Mouse (Mus musculus) liver, embryonic 14.5 days (tissue): ENCODE measurements around the gene Srcap.

Experiments used
- CTCF ChIP-seq: IDR thresholded peaks from 2 replicates; pipeline ENCODE4 v1.5.1; 2016; ENCODE audit warnings: antibody characterized with exemption, low read depth, control low read depth
- EP300 ChIP-seq: IDR thresholded peaks from 2 replicates; pipeline ENCODE4 v1.6.1; 2016; ENCODE audit warnings: antibody characterized with exemption, low read depth

- TF ChIP-seq CTCF (no peak), EP300 (peak; percentile 41)
These were observed 40.8 kb upstream of the Srcap start for GRCm38 (mm10) chr7:127470743-127471645.
